Mouse (Mus musculus): ENCODE measurements around the gene Nkain2.

Gene Nkain2

DNA sequence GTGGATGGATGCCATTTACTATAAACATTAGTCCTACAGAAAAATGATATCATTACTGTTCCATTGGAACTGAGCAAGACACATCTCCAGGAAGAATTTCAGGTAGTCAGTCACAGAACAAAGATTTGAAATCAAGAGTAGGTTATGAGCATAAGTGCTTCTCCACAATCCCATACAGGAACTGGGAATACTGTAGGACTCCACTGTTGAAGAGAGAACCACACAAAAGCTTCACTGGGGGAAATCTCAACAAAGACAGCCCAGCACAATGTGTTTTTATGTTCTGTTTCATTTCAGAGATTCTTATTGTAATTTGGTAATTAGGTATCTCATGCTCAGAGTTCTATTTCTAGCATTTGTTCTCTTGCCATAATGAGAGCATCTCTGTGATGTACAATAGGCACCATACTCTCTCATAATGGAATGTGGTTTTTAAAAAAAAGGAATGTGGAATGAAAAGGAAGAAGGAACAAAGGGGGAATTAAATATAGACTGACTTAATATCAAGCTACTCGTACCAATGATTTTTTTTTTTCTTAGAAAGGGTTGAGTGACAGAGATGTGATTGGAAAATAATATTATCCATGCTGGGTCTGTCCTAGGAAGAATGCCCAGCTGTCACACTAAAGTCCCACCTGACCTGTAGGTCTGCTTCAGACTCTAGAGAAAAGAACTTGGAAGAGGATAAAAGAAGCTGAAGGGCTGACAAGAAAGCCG, 313.5 kb downstream of the Nkain2 start:
- no peak for DNase-seq

DNA sequence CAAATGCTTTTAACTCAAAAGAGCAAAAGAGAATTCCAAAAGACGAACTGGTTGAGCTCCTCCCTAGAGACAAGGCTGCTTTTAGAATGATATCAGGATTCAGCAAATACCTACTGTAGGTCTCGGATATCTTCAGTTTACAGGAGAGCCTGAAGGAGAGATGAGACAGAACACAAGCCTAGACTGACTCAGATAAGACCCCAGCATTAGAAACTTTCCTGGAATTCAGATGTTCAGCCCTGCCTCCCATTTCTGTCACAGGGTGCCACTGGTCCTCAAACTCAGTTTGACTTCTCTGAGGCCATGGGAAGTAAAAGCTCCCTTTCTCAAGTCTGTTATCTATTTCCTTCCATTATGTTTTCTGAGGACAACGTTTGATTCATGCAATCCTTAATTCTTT, 332.6 kb downstream of the Nkain2 start:
- no peak for DNase-seq

DNA sequence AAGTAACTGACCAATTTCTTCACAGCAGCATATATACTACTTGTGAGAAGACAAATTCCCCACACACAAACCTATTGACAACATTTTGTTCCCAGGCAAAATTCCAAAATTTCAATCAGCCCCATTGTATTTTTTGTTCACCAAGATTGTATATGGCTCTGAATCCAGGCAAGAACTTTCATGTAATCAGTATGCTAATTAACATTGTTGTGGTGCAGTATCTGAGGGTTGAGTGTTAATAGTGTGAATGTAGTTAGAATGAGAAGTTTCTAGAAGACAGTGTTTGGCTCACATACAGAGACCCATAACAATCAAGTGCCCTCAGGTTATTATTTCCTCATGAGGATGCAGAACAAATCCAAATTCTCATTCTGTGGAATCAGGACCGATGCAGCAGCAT, 354.2 kb downstream of the Nkain2 start:
- DNase-seq = no peak

DNA sequence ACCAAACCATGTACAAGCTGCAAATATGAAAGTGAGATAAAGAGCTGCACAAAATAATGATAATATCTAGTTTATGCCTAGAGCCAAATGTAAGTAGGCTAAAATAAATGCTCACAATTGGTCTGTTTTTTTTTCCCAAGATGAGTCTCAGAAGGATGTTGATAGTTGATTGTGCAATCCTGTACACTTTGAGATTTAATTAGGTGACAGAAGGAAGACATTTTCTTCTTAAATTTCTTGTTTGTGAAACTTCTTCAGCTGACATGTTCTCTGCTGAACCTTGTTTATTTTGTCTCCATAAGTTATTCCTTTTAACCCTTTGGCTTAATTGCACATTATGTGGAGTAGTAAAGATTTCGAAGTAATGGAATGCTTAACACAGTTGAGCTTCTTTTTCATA, 379.4 kb downstream of the Nkain2 start:
- DNase-seq = no peak

DNA sequence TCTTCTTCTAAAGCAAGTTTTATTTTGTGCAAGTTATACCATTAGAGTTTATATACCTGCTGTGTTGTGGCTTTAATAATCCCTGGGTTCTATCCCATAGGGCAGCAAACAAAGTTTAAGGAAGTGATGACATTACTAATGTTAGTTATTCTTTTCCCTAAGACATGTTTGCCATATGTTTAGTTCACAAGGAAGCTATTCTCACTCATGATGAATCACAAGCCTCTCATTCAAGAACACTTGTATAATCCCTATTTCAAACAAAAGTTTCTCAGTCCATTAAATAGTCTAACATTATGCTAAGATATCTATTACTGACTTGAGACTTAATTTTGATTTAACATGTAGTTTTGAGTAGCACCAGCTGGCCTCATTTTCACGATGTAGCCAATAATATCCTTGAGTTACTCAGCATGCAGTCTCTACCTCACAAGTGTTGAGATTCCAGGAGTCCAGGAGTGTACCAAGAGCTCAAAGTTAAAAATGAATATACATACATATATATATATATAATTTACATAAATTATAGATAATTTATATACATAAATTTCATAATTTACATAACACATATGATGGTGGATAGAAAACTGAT, 395.6 kb downstream of the Nkain2 start:
- no peak for DNase-seq

DNA sequence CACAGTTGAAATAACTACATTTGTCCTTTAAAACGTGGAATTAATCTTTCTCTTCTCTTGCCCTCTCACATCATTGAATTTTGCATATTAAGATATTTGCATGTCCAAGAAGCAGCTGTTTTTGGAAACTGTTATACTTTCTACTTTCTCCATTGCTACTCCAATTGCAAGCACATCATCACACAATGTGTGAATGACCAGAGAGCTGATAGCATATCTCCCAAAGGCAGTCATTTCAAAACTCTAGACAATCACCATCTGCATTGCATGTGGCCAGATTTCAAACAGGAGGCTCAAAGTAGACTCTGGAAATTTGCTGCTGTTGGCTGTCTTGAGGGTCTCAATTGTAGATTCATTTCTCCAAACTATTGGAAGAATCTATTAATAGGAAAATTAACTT, 396.7 kb downstream of the Nkain2 start:
- no peak for DNase-seq

DNA sequence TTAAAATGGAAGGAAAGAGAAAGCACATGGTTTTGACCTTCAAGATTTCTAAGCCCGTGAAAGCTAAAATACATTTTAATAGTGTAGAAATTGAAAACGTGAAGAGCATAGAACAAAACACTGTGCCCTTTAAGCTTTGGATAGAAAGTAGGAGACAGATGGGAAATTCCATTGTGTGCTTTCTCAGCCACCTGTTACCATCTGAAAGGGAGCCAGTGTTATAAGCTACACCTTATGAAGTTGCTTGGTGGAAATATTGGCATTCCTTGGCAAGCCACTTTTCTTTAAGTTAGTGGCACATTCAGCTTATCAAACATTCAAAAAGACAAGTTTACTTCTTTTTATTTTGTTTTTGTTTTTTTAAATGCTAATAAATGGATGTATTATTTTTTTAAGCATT, 427.5 kb downstream of the Nkain2 start:
- no peak for DNase-seq

DNA sequence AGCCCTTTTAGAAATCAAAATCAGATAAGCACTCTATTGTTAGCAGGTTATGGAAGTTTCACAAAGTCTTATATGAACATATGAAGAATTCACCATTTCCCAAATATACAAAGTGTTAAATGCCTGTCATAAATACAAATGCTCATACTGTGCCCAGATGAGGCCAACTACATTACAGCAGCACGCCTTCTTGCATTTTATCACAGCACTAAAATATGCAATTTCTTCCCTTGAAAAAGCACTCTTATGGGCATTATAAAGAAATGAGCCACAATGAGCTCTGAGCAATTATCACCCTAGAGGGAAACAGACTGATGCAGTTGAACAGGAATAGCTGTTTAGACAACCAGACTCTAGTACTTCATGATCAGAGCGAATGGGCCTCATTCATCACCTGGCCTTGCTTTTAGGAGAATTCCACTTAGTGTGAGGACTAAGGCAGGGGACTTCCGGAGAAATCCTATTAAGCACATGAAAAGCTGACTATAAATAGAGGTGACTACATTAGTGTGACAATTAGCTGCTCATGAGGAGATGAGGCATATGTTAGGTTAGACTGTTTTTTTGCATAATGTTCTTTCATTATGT, 450.2 kb downstream of the Nkain2 start:
- DNase-seq = no peak

DNA sequence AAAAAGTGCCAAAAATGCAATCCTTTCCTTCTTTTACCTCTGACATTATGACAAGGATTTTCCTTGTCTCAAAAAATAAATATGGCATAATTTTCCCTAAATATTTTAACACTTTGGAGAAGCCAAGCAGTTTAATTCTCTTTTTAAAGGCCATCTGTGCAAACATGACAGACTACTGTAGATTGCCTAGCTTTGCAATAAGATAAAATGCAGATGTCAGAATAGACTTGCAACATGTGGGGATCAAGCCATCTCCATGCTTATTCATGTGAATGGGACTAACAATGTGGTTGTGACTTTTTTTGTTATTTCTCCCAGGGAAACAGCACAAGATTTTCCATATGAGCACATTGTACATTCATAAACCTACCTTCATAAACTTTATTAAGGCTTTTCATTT, 476.0 kb downstream of the Nkain2 start:
- DNase-seq = no peak

DNA sequence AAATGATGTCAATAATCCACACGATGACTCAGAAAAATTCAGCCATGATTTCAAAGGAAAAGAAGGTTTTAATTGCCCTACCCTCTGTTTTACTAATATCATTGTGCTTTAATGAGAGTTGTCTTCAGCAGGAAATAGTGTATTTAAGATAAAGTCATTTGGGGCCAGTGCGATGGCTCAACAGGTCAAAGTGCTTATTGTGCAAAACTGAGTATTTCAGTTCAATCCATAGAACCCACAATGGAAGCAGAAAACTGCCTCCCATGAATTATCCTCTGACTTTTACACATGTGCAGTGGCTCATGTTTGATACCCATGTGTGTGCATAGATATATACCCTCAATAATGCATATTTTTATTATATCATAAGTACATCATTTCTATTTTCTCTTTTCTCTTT, 478.9 kb downstream of the Nkain2 start:
- no peak for DNase-seq

DNA sequence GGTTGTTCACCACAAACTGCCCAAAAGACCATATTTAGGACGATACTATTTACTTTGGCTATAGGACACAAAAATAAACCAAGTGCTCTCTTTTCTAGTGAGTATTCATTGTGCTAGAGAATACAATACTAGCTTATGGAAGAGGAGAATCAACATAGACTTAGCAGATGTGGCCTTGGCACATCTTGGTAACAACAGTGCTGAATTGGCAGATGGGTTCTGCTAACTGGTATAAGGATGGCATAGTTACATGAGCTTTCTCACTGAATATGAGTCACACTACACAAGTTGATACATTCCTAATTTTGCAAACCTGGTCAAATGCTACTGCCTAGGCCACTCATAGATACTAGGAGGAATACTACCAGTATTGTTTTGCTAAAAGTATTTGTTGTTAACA, 489.3 kb downstream of the Nkain2 start:
- DNase-seq = no peak

DNA sequence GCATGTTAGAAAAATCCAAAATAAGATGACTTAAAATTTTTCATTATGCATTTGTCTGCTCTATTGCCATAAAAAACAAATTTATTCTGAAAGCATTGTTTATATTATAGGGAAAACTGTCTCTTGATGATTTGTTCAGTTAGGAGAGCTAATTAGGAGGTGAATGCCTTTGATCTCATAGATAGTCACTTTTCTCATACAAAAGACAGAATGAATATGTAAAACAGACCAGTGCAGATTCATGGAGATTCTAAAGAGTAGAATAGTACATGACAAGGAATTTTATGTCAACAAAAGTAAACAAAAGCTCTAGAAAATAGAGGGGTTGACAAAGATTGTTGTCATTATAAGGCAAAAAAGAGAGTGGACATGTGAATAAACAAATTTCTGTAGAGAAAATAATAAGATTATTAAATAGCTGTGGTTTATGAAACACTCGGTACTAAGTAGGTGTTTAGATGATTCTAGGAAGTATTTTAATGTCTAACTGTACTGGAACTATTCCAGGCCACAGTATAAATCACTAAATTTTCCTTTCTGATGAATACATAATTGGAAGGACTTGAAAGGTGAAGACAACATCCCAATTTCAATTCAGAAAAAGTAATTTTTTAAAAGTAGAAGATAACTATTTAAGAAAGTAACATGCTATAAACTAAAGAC, 496.3 kb downstream of the Nkain2 start:
- DNase-seq = no peak

DNA sequence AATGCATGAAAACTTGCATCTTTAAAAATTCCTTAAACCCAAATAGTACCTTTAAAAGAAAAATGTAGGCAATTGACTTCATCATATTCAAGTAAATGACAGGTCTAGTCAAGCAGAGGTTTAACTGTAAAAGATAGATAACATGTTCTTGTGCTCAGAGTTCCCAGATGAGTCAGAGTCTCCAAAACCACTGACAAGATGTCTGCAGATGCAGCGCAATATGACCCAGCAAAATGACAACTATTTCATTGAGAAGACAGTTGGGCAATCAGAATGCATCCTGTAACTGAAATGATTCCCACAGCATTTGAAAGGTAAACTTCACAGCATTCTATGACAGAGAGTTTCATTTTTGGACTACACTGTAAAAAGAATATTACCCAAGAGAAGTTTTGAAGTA, 496.9 kb downstream of the Nkain2 start:
- no peak for DNase-seq

DNA sequence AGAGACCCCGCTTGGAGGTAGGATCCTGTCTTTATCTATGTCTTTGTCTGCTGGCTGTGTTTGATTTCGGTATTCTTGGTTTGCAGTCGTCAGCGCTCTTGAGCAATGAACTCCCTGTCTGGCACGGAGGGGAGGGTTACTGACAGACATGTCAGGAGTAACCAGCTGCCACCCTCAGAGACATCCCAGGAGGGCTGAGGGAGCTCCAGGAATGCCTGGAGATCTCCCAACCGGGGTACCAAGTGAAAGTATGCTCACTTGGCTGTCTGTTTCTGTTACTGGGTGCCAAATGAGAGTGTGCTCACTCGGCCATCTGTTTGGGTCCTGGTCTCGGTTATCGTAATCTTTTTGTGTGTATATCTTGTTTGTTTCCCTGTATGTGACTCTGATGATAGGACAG, 577.5 kb downstream of the Nkain2 start:
- DNase-seq = no peak

DNA sequence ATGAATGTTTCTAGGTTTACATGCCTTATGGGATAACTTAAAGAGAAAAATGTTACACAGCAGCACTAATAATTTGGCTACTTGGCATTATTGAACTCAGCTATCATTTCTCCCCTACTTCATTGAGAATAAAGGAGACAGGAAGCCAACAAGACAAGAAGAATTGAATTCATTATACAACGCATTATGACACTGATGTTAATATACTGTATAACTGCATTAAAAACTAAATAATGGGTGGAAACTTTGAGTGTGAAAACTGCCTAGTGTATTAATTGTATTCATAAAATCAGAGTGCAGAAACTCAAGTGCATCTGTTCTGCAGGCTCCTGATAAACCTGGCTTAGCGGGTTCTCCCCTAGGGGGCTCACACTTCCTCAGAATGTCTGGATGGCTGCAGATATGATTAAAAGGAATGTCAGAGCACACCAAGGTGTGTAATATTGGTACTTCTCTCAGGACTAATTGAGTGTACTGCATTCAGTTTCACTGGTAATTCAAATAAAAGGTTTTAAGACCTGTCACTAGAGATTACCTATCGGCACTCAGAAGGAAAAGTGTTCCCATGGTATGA, 589.2 kb downstream of the Nkain2 start:
- no peak for DNase-seq

DNA sequence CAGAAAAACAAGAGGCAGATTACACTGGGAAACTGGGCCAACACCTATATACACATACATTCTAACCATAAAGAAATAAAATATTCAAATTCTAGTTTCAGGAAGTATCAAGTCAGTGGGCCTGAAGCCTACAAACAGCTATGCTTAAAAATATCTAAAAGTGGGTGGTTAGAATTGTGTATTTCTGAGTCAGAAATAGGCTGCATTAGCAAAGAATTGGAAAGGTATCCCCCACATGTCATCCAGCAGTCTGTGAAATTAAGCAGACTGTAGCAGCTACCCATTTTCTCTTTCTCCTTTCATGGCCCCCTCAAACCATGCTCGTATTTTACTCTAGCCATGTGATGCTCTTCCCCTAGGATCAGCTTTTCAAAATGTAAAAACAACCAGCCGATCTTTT, 599.8 kb downstream of the Nkain2 start:
- no peak for DNase-seq

DNA sequence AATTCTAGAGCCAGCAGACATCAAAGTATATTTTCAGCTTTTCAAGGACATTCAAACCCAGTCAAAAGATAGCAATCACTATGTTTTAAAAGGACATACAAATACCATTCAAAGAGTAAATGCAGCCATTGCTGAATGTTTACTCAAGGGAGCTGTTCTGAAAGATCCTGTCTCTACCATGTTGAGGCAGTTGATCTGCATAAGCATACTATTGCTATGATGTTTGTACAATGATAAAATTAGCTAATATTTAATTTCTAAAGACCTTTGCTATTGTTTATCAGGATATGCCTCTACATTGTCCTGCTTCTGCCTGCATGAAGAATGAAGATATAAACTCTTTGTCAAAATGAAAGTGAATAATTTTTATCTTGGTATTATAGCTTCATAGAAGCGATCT, 606.6 kb downstream of the Nkain2 start:
- no peak for DNase-seq

DNA sequence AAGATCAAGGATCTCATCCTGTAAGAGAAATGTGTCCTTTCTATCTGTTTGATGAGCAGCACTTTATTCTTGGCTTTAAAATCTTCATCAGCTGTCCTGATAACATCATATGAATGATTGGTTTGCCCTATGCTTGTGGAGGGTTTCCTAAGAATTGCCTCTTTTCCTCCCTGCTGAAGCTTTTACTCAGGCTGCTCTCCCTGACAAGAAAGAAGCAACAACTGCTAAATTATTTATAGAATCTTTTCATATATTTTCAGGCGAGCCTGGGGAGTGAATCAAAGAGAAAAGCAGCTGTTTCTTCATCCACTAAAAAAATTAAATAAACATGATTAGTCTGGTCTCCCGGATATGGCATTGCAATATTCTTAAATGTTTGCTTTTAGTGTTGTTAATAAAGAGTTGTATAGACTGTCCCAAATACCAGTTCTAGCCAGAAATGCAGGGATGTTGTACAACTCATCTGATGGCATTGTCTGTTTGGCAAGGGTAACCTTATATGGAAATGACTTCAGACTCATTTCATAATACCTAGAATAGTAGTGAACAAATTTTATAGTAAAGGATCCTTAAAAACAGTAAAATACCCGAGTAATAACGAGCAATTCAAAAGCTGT, 646.9 kb downstream of the Nkain2 start:
- no peak for DNase-seq

DNA sequence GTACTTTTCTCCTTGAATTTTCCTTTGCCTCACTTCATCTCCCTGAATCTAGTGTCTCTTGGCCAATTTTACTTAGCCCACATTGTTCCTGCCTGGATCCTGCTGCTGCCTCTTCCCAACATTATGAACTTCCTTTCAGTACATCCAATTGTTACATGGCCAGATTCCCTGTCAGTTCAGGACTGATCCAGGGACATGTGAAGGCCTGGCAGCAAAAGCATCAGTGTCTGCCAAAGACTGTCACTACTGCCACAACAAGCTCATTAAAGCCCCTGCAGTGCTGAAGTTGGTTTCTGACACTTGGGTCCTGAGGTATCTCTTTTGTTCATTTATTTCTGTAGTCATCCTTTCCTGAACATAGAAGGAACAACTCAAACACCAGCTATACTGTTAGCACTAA, 649.1 kb downstream of the Nkain2 start:
- no peak for DNase-seq

DNA sequence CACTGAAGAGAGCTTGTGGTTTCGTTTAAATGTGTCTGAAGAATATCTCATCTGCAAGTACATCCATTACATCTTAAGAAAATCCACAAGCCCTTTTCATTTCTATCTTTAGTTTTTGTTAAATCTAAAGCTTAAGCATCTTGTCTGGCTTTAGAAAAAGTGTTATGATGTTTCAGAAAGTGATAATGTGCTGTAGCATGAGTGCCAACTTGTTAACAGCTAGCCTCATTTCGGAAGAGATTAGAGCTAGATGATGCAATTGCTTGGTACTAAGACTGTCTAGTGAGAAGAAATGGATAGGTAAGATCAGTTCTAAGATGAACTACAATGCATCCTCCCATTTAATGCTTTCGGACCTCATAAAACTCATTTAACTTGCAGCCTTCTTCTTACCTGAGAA, 707.3 kb downstream of the Nkain2 start:
- DNase-seq = no peak

DNA sequence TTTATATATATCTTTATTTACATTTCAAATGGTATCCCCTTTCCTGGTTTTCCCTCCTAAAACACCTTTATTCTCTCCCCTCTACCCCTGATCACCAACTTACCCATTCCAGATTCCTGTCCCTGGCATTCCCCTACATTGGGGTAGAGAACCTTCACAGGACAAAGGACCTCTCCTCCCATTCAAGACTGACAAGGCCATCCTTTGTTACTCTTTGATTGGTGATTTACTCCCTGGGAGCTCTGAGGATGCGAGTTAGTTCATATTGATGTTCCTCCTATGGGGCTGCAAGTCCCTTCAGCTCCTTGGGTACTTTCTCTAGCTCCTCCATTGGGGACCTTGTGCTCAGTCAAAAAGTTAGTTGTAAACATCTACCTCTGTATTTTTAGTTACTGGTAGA, 798.9 kb downstream of the Nkain2 start:
- no peak for DNase-seq

DNA sequence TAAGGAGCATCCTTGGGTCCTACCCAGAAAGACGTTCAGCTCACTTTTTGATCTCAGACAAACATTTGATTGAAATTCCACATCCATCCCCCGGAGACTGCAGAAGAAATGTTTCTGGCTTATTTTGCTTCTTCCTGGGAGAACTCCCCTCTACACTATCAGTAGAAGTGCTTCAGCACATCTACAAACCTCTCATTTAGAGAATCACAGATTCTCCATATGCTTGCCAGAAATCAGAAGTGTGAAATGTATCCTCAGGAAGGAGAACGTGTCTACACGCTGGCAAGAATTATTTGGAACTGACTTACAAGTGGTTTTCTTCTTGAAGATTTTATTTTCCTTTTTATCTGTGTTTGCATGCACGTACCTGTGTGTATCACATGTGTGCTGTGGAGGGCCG, 829.9 kb downstream of the Nkain2 start:
- no peak for DNase-seq

DNA sequence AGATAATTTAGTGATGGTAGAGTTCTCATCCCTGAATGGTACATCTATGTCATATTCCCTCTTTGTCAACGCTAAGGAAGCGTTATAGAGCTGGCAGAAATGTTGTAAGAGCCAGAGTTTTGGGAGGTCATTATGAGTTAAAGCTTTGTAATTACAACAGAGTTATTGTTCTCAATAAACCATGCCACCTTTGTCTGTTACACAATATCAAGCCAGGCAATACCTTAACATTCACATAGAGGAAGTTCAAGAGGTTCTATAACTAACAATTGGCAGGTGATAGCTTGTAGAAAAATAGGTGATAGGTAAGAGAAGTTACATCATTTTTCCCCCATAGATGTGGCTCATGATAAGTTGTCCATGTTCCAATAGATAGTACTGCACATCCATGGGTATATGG, 832.0 kb downstream of the Nkain2 start:
- DNase-seq = no peak

Data from lung, adult 18-20 months (tissue).